Mouse (Mus musculus): ENCODE results near the gene Stra6. TPM values are rescaled to one million over a fixed set of nuclear protein-coding genes. Genes with fewer than 3 reads are reported as not detected.

Gene Stra6
- total RNA-seq, 2 experiments from 2014 or later: 0.18 to 0.69 TPM

GRCm38 (mm10) chr9:58116024-58116651, 52.5 kb downstream of the Stra6 start:
- no peak for DNase-seq
- intact Hi-C loops (cut with DNase I): no loop called here

- intact Hi-C loops (cut with DNase I): no loop called here
Measured at GRCm38 (mm10) chr9:58118671-58119070, 55.1 kb downstream of the Stra6 start, which contains the start of gene Ccdc33. Gene Ccdc33, minus strand, starts transcription at chr9:58118823.

GRCm38 (mm10) chr9:58125085-58125484, 61.5 kb downstream of the Stra6 start:
- no peak for DNase-seq
- intact Hi-C loops (cut with DNase I): no loop called here

More at GRCm38 (mm10) chr9:58118671-58119070, 55.1 kb downstream of the Stra6 start, which contains the start of gene Ccdc33:
- no peak for DNase-seq

GRCm38 (mm10) chr9:58125811-58126210, 62.2 kb downstream of the Stra6 start:
- DNase-seq: no peak
- intact Hi-C loops (cut with DNase I): no loop called here

GRCm38 (mm10) chr9:58128926-58129413, 65.4 kb downstream of the Stra6 start:
- DNase-seq: no peak
- intact Hi-C loops (cut with DNase I): no loop called here

- intact Hi-C loops (cut with DNase I): no loop called here
- DNase-seq: no peak
Measured at GRCm38 (mm10) chr9:58129508-58129907, 65.9 kb downstream of the Stra6 start.

GRCm38 (mm10) chr9:58130909-58131308, 67.3 kb downstream of the Stra6 start:
- intact Hi-C loops (cut with DNase I): no loop called here
- DNase-seq: no peak

GRCm38 (mm10) chr9:58131735-58132134, 68.1 kb downstream of the Stra6 start:
- no peak for DNase-seq
- intact Hi-C loops (cut with DNase I): no loop called here

- intact Hi-C loops (cut with DNase I): no loop called here
- DNase-seq: no peak
Measured at GRCm38 (mm10) chr9:58133893-58134884, 70.6 kb downstream of the Stra6 start.

GRCm38 (mm10) chr9:58134906-58135305, 71.3 kb downstream of the Stra6 start:
- DNase-seq: no peak
- intact Hi-C loops (cut with DNase I): no loop called here

GRCm38 (mm10) chr9:58135921-58136321, 72.3 kb downstream of the Stra6 start:
- no peak for DNase-seq
- intact Hi-C loops (cut with DNase I): no loop called here

- intact Hi-C loops (cut with DNase I): no loop called here
- DNase-seq: no peak
Measured at GRCm38 (mm10) chr9:58139947-58140346, 76.4 kb downstream of the Stra6 start.

GRCm38 (mm10) chr9:58143419-58143818, 79.8 kb downstream of the Stra6 start:
- intact Hi-C loops (cut with DNase I): no loop called here
- DNase-seq: no peak

- no peak for DNase-seq
- intact Hi-C loops (cut with DNase I): no loop called here
Measured at GRCm38 (mm10) chr9:58144664-58145063, 81.1 kb downstream of the Stra6 start.

GRCm38 (mm10) chr9:58145417-58145816, 81.8 kb downstream of the Stra6 start:
- intact Hi-C loops (cut with DNase I): no loop called here
- no peak for DNase-seq

- intact Hi-C loops (cut with DNase I): no loop called here
- no peak for DNase-seq
Measured at GRCm38 (mm10) chr9:58148806-58149205, 85.2 kb downstream of the Stra6 start.

- no peak for DNase-seq
Measured at GRCm38 (mm10) chr9:58150733-58151361, 87.3 kb downstream of the Stra6 start.

GRCm38 (mm10) chr9:58153095-58153494, 89.5 kb downstream of the Stra6 start:
- intact Hi-C loops (cut with DNase I): no loop called here
- DNase-seq: no peak

More at GRCm38 (mm10) chr9:58150733-58151361, 87.3 kb downstream of the Stra6 start:
- intact Hi-C loops (cut with DNase I): no loop called here

- intact Hi-C loops (cut with DNase I): no loop called here
Measured at GRCm38 (mm10) chr9:58155366-58155765, 91.8 kb downstream of the Stra6 start.

GRCm38 (mm10) chr9:58156819-58157560, 93.4 kb downstream of the Stra6 start:
- DNase-seq: no peak
- intact Hi-C loops (cut with DNase I): no loop called here

More at GRCm38 (mm10) chr9:58155366-58155765, 91.8 kb downstream of the Stra6 start:
- DNase-seq: peak; percentile 39 to 46

Measured in gastrocnemius, postnatal 36 days (tissue).